Mouse (Mus musculus) stomach, embryonic 15.5 days (tissue): Measurements from ENCODE around the gene Taf1c. TPM values are rescaled to one million over a fixed set of nuclear protein-coding genes. Genes with fewer than 3 reads are reported as not detected.

Experiments
- polyA plus RNA-seq: library from polyadenylated mRNA; unstranded; fragments of >200 nt; fragmentation: Nextera tagmentation; extraction: Ambion mirVana; gene quantifications from 2 replicates; pipeline ENCODE4 v1.2.1, GENCODE M21; 2015

Taf1c gene
- polyA plus RNA-seq, 1 experiment from 2014 or later, result 9.7 TPM

Other genes starting within 250 kb of the Taf1c start
- gene Mlycd, start 210.3 kb downstream of the Taf1c start, polyA plus RNA-seq, result 18.0 and 21.4 TPM in 2 replicates
- 7.5 and 8.0 TPM in 2 replicates for gene Osgin1, start 171.1 kb downstream of the Taf1c start, polyA plus RNA-seq
- 1.3 and 1.9 TPM in 2 replicates for gene Necab2, start 158.5 kb downstream of the Taf1c start, polyA plus RNA-seq
- 0.05 TPM in 1 of 2 replicates, not detected in the other for gene Slc38a8, start 103.5 kb downstream of the Taf1c start, polyA plus RNA-seq
- gene Mbtps1, start 46.5 kb downstream of the Taf1c start, polyA plus RNA-seq, result 96.3 and 107 TPM in 2 replicates
- 31.4 and 32.2 TPM in 2 replicates for gene Hsdl1, start 30.0 kb downstream of the Taf1c start, polyA plus RNA-seq
- gene Dnaaf1, start 30.0 kb downstream of the Taf1c start, polyA plus RNA-seq, result 0.40 and 0.59 TPM in 2 replicates
- gene Adad2, start 7.5 kb upstream of the Taf1c start, polyA plus RNA-seq, result 0.09 TPM in 1 of 2 replicates, not detected in the other
- 0.24 and 0.28 TPM in 2 replicates for gene Kcng4, start 30.5 kb upstream of the Taf1c start, polyA plus RNA-seq
- gene Wfdc1, start 61.1 kb upstream of the Taf1c start, polyA plus RNA-seq, result 18.5 and 21.8 TPM in 2 replicates
- 5.3 TPM in 2 replicates for gene Atp2c2, start 94.8 kb upstream of the Taf1c start, polyA plus RNA-seq
- 12.9 and 13.8 TPM in 2 replicates for gene Tldc1, start 173.2 kb upstream of the Taf1c start, polyA plus RNA-seq
- gene Cotl1, start 235.3 kb upstream of the Taf1c start, polyA plus RNA-seq, result 119 and 135 TPM in 2 replicates